In the genomic region with DNA sequence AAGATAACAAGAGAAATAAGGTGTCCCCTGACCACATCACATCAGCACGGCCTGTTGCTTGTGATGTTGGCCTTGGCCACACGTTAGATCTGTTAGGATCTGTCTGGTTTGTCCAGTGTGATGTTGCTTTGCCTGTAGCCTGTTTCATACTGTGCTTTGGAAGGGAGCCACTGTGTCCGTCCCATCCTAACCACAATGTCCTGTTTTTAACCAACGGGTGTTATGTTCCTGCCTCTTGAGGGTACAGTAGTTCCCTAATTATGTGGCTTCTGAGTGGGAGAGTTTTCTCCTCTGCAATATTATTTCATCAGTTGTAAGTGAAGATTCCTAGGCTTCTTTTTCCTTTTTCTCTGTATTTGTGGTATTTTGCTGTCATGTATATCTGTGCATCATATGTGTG, we compare ENCODE assay signal across 27 mouse cellular contexts. TPM values are rescaled to one million over a fixed set of nuclear protein-coding genes. Genes with fewer than 3 reads are reported as not detected.
DNase-seq lines count a peak whose midpoint lies in the region; ATAC-seq lines count a peak whose summit lies in the region.
"Had no signal": no experiment of that assay in that cellular context is flagged by ENCODE, and none has a peak within 500 bp of the region (broad histone marks: within the 10 kb centered on the region; RNA-seq: fewer than 3 reads in every experiment).

No protein-coding gene starts in this region.

- peak; percentile 8 for DNase-seq in midbrain, embryonic 10.5 days (ENCODE audit: low spot score)
- DNase-seq in c-Kit-positive CD71-negative TER-119-negative erythroid progenitor cells, embryonic 14.5 days (ENCODE audit: low read depth), result peak; percentile 23
- no peak for DNase-seq in cerebellum, adult 8-10 months
- DNase-seq in left cerebral cortex, adult 9 months (ENCODE audit: low spot score in 2 of 2), result no peak
- DNase-seq: adrenal gland, adult 2 months; adrenal gland, postnatal 14 days; cerebellum, adult 11-12 months; cerebellum, adult 9-10 months; cerebellum, postnatal 25 days; forebrain, postnatal 0 days; gastrocnemius, adult 2 months; gastrocnemius, postnatal 14 days; heart, adult 2 months; heart, postnatal 14 days had no signal

- H3K27me3 ChIP-seq in midbrain, embryonic 10.5 days (ENCODE audit: low read depth, poor library complexity, severe bottlenecking), result peaks cover 36% of the 10 kb centered on the region
- no peaks in the 10 kb centered on the region for H3K27me3 ChIP-seq in midbrain, embryonic 13.5 days

- 93% methylated on average over 4 of the region's 4 CpGs for WGBS in midbrain, embryonic 10.5 days
- 90% methylated on average over 4 of the region's 4 CpGs for WGBS in midbrain, embryonic 13.5 days

- no peaks in the 10 kb centered on the region for H3K36me3 ChIP-seq in midbrain, embryonic 10.5 days
- H3K36me3 ChIP-seq in midbrain, embryonic 13.5 days, result no peaks in the 10 kb centered on the region
- H3K36me3 ChIP-seq: heart, embryonic 10.5 days; heart, embryonic 13.5 days; hindbrain, embryonic 10.5 days; hindbrain, embryonic 13.5 days had no signal

- no peaks in the 10 kb centered on the region; the same call in 1 of the 2 replicates for H3K9me3 ChIP-seq in midbrain, embryonic 10.5 days (replicated peaks)
- H3K9me3 ChIP-seq in midbrain, embryonic 13.5 days, result no peaks in the 10 kb centered on the region
- H3K9me3 ChIP-seq: hindbrain, embryonic 13.5 days had no signal

- ATAC-seq in midbrain, embryonic 13.5 days, result no peak
- peak; percentile 80 to 81 for ATAC-seq in hematopoietic stem cell, adult 5-6 weeks (replicated peaks in 1 of 2; ENCODE audit: insufficient read depth in 1 of 2, low FRiP score in 2 of 2, low TSS enrichment in 1 of 2, low read depth in 1 of 2, poor library complexity in 2 of 2, severe bottlenecking in 2 of 2)
- peak; percentile 54; the same call in 1 of the 2 replicates for ATAC-seq in monocyte, adult 5-6 weeks (replicated peaks; ENCODE audit: insufficient number of reproducible peaks, low FRiP score, low TSS enrichment, poor library complexity, severe bottlenecking)
- no peak for ATAC-seq in megakaryocyte-erythroid progenitor cell, adult 5-6 weeks (replicated peaks; ENCODE audit: low FRiP score, low TSS enrichment, poor library complexity, severe bottlenecking)
- ATAC-seq: forebrain, embryonic 14.5 days; forebrain, postnatal 0 days; hindbrain, embryonic 16.5 days; intestine, embryonic 16.5 days; Patski had no signal

- H3K4me3 ChIP-seq in midbrain, embryonic 10.5 days, result no peak overlapping the region
- no peak overlapping the region for H3K4me3 ChIP-seq in midbrain, embryonic 13.5 days (replicated peaks)
- H3K4me3 ChIP-seq: gastrocnemius, adult 2 months; heart, adult 2 months; heart, embryonic 10.5 days; heart, embryonic 13.5 days; hindbrain, embryonic 10.5 days; hindbrain, embryonic 13.5 days had no signal

- H3K27ac ChIP-seq in midbrain, embryonic 10.5 days (replicated peaks), result 0 out of 2 replicates have a peak overlapping the region, but pooled peaks have one; percentile 9
- no peak overlapping the region for H3K27ac ChIP-seq in midbrain, embryonic 13.5 days
- H3K27ac ChIP-seq: gastrocnemius, adult 2 months; heart, adult 2 months; heart, embryonic 10.5 days; heart, embryonic 13.5 days; hindbrain, embryonic 10.5 days; hindbrain, embryonic 13.5 days had no signal

- peaks cover 43% of the 10 kb centered on the region for H3K4me1 ChIP-seq in midbrain, embryonic 10.5 days
- H3K4me1 ChIP-seq in midbrain, embryonic 13.5 days (replicated peaks), result peaks cover 25% of the 10 kb centered on the region

- no peak overlapping the region for H3K9ac ChIP-seq in midbrain, embryonic 13.5 days (replicated peaks)
- H3K9ac ChIP-seq: forebrain, postnatal 0 days; heart, embryonic 13.5 days; hindbrain, embryonic 13.5 days had no signal

- no peak overlapping the region for H3K4me2 ChIP-seq in midbrain, embryonic 13.5 days (replicated peaks)
- H3K4me2 ChIP-seq: heart, embryonic 13.5 days; hindbrain, embryonic 13.5 days had no signal

RNA-seq across cellular contexts. Expression of gene Slc10a1, which starts 26.8 kb away (rescaled TPM):
- 0.32 and 0.70 TPM in 2 replicates for polyA plus RNA-seq in midbrain, embryonic 10.5 days (2016; fragmentation: Nextera tagmentation; extraction: Ambion mirVana)
- polyA plus RNA-seq in midbrain, embryonic 13.5 days (2015; fragmentation: Nextera tagmentation; extraction: Ambion mirVana), result 0.62 and 0.79 TPM in 2 replicates
- total RNA-seq in hematopoietic stem cell, adult 5-6 weeks (2017), result not detected in 2 replicates
- total RNA-seq in monocyte, adult 5-6 weeks (2017), result 3.2 TPM in 1 of 3 replicates, not detected in the others
- total RNA-seq in megakaryocyte-erythroid progenitor cell, adult 5-6 weeks (2014; fragmentation: Nextera tagmentation), result not detected in 2 replicates
- 1.8 TPM in 1 of 2 replicates, not detected in the other for total RNA-seq in megakaryocyte-erythroid progenitor cell, adult 5-6 weeks (2017)
- total RNA-seq: forebrain, postnatal 0 days; gastrocnemius, adult 2 months; gastrocnemius, postnatal 14 days; heart, adult 2 months; heart, postnatal 14 days had no signal
- polyA plus RNA-seq: forebrain, postnatal 0 days; frontal cortex, adult 2 months; heart, adult 2 months had no signal

RNA-seq across cellular contexts. Expression of gene Smoc1, which starts 31.3 kb away (rescaled TPM):
- 13.9 and 15.7 TPM in 2 replicates for polyA plus RNA-seq in midbrain, embryonic 10.5 days (2016; fragmentation: Nextera tagmentation; extraction: Ambion mirVana)
- 17.7 and 20.3 TPM in 2 replicates for polyA plus RNA-seq in midbrain, embryonic 13.5 days (2015; fragmentation: Nextera tagmentation; extraction: Ambion mirVana)
- 0.79 and 2.1 TPM in 2 replicates for total RNA-seq in hematopoietic stem cell, adult 5-6 weeks (2017)
- 0.19 to 0.58 TPM in 2 of 3 replicates, not detected in the other for total RNA-seq in monocyte, adult 5-6 weeks (2017)
- 1.0 and 1.2 TPM in 2 replicates for total RNA-seq in megakaryocyte-erythroid progenitor cell, adult 5-6 weeks (2014; fragmentation: Nextera tagmentation)
- 0.42 TPM in 1 of 2 replicates, not detected in the other for total RNA-seq in megakaryocyte-erythroid progenitor cell, adult 5-6 weeks (2017)

RNA-seq across cellular contexts. Expression of gene Srsf5, which starts 50.0 kb away (rescaled TPM):
- 505 and 561 TPM in 2 replicates for polyA plus RNA-seq in midbrain, embryonic 10.5 days (2016; fragmentation: Nextera tagmentation; extraction: Ambion mirVana)
- polyA plus RNA-seq in midbrain, embryonic 13.5 days (2015; fragmentation: Nextera tagmentation; extraction: Ambion mirVana), result 506 and 554 TPM in 2 replicates
- 1,371 and 1,393 TPM in 2 replicates for total RNA-seq in hematopoietic stem cell, adult 5-6 weeks (2017)
- total RNA-seq in monocyte, adult 5-6 weeks (2017), result 2,019 to 2,319 TPM (median 2,246 TPM) in 3 replicates
- 313 and 330 TPM in 2 replicates for total RNA-seq in megakaryocyte-erythroid progenitor cell, adult 5-6 weeks (2014; fragmentation: Nextera tagmentation)
- 760 and 1,064 TPM in 2 replicates for total RNA-seq in megakaryocyte-erythroid progenitor cell, adult 5-6 weeks (2017)

Comparison
In these comparisons a context has a peak if more than half of its experiments do, and no peak if none do; other contexts are left out.
1. DNase-seq: peak in midbrain, embryonic 10.5 days (single experiment) and c-Kit-positive CD71-negative TER-119-negative erythroid progenitor cells, embryonic 14.5 days (single experiment); none in cerebellum, adult 8-10 months (single experiment) and left cerebral cortex, adult 9 months (0 of 2).
2. ATAC-seq: peak in hematopoietic stem cell, adult 5-6 weeks (2 of 2) and monocyte, adult 5-6 weeks (single experiment); none in midbrain, embryonic 13.5 days (single experiment) and megakaryocyte-erythroid progenitor cell, adult 5-6 weeks (single experiment).